Mouse (Mus musculus): ENCODE measurements around the gene 9230102O04Rik. TPM values are rescaled to one million over a fixed set of nuclear protein-coding genes. Genes with fewer than 3 reads are reported as not detected.

The 9230102O04Rik gene
- polyA plus RNA-seq, 1 experiment from 2014 or later, result 0.50 TPM

DNA sequence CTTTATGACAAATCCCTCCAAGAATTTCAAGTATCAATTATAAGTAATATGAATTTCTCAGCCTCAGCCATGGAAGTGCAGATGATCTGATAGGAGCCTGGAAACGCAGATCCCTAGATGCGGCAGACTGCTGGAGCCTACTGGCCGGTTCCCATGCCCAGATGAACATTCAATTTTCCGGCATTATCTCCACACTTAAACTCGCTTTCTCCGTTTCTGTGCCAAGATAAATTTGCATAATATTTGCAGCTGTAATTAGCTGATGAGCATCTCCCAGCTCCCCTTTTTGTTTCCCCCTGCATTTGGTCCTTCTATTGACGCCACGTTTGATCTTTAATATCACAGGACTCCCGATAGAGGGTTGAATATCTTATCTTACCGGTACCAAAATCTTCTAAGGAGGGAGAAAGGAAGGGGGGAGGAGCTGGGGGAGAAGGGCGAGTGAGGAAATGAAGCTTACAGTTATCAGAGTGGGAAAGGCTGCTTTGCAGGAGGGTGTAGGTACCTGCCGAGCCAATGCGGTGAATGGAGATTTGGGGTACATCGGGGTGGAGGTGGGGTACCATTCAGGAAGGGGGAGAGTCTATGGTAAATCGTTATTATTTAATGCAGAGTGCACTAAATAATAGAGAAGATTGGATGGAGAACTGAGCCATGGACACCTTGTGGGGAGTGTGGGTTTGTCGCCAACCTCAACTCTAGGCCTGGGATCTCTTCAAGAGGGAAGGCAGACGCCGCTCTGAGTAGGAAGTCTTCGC is 5.7 kb upstream of the 9230102O04Rik start:
- Histone ChIP-seq H3K9me3 (no peaks in the 10 kb centered on the region), H3K4me3 (replicated peaks) (no peak overlapping the region), H3K4me1 (peaks cover 30% of the 10 kb centered on the region), H3K27me3 (peaks cover 96% of the 10 kb centered on the region), H3K36me3 (replicated peaks) (no peaks in the 10 kb centered on the region), H3K27ac (no peak overlapping the region), H3K4me2 (no peak overlapping the region), H3K9ac (no peak overlapping the region)
- under 1% methylated on average over 19 of the region's 19 CpGs for WGBS
- no peak for ATAC-seq (ENCODE audit: low FRiP score)

- Histone ChIP-seq H3K36me3 (replicated peaks) (no peaks in the 10 kb centered on the region), H3K4me3 (replicated peaks) (no peak overlapping the region), H3K4me1 (peaks cover 34% of the 10 kb centered on the region), H3K4me2 (no peak overlapping the region), H3K9ac (no peak overlapping the region), H3K27me3 (peaks cover 96% of the 10 kb centered on the region), H3K27ac (no peak overlapping the region), H3K9me3 (no peaks in the 10 kb centered on the region)
- peak; percentile 44 for ATAC-seq (ENCODE audit: low FRiP score)
- WGBS, result 7% methylated on average over 6 of the region's 6 CpGs
Observed at GRCm38 (mm10) chr2:9893272-9893953, 4.1 kb upstream of the 9230102O04Rik start.

- Histone ChIP-seq H3K4me3 (replicated peaks) (no peak overlapping the region), H3K36me3 (replicated peaks) (no peaks in the 10 kb centered on the region), H3K4me1 (peaks cover 31% of the 10 kb centered on the region), H3K27me3 (peaks cover 95% of the 10 kb centered on the region), H3K4me2 (no peak overlapping the region), H3K27ac (no peak overlapping the region), H3K9ac (no peak overlapping the region), H3K9me3 (no peaks in the 10 kb centered on the region)
- 4% methylated on average over 7 of the region's 7 CpGs for WGBS
- no peak for ATAC-seq (ENCODE audit: low FRiP score)
Observed at GRCm38 (mm10) chr2:9892541-9892940, 3.2 kb upstream of the 9230102O04Rik start.

- Histone ChIP-seq H3K4me1 (peaks cover 22% of the 10 kb centered on the region), H3K27me3 (peaks cover 95% of the 10 kb centered on the region), H3K36me3 (replicated peaks) (no peaks in the 10 kb centered on the region), H3K9ac (no peak overlapping the region), H3K27ac (no peak overlapping the region), H3K4me3 (replicated peaks) (no peak overlapping the region), H3K9me3 (no peaks in the 10 kb centered on the region), H3K4me2 (no peak overlapping the region)
- ATAC-seq (ENCODE audit: low FRiP score), result no peak
- WGBS, result 3% methylated on average over 5 of the region's 5 CpGs
Observed at GRCm38 (mm10) chr2:9890906-9891305, 1.6 kb upstream of the 9230102O04Rik start.

GRCm38 (mm10) chr2:9890251-9890650 is 911 bp upstream of the 9230102O04Rik start:
- Histone ChIP-seq H3K27ac (no peak overlapping the region), H3K9me3 (no peaks in the 10 kb centered on the region), H3K27me3 (peaks cover 95% of the 10 kb centered on the region), H3K4me2 (no peak overlapping the region), H3K36me3 (replicated peaks) (no peaks in the 10 kb centered on the region), H3K4me1 (peaks cover 16% of the 10 kb centered on the region), H3K9ac (no peak overlapping the region), H3K4me3 (replicated peaks) (no peak overlapping the region)
- 4% methylated on average over 8 of the region's 8 CpGs for WGBS
- ATAC-seq (ENCODE audit: low FRiP score), result no peak

DNA sequence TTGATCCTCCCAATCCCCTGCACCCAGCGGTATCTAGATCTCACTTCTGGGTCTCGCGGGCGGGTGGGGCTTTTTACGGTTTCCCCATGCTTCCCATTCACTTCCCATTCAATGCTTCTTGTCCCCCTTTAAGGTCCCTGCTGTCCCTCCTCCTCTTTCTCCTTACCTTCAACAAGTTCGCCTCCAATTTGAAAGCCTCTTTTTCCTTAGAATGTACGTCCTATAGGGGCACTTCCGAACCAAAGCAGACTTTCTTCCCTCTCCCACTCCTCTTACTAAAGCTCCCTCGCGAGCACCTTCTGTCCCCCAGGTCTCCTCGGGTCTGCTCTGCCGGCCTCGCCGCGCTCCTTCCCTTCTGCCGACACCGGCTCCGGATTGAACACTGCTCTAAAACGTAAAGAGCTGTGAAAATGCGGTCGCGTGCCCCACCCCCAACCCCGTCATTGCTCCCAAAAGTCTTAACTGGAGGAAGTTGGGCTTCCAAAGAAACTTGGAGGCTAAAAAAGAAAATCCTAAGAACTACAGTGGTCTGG is 377 bp upstream of the 9230102O04Rik start, which contains the start of gene Gata3:
Gata3 (minus strand) TSS at position 384 of the 533 bp plus-strand sequence.
- Histone ChIP-seq H3K9me3 (no peaks in the 10 kb centered on the region), H3K4me3 (replicated peaks) (peak within 1 kb of the TSS; percentile 14; the same call in 1 of the 2 replicates), H3K27ac (no peak within 1 kb of the TSS), H3K36me3 (replicated peaks) (no peaks in the 10 kb centered on the region), H3K4me2 (peak within 1 kb of the TSS; percentile 29), H3K27me3 (peaks cover 95% of the 10 kb centered on the region), H3K9ac (no peak within 1 kb of the TSS), H3K4me1 (peaks cover 11% of the 10 kb centered on the region)
- ATAC-seq (ENCODE audit: low FRiP score), result no peak
- WGBS, result 0% methylated on average over 23 of the region's 23 CpGs

- no peak overlapping the region for H3K4me3 ChIP-seq (replicated peaks)
- no peak overlapping the region for H3K27ac ChIP-seq
- 0% methylated on average over 7 of the region's 7 CpGs for WGBS
- no peak for ATAC-seq (ENCODE audit: low FRiP score)
- H3K27me3 ChIP-seq, result peaks cover 95% of the 10 kb centered on the region
- no peaks in the 10 kb centered on the region for H3K9me3 ChIP-seq
- H3K4me1 ChIP-seq, result peaks cover 19% of the 10 kb centered on the region
- H3K36me3 ChIP-seq (replicated peaks), result no peaks in the 10 kb centered on the region
- no peak overlapping the region for H3K4me2 ChIP-seq
- H3K9ac ChIP-seq, result no peak overlapping the region
Observed at GRCm38 (mm10) chr2:9887636-9888035, 1.7 kb downstream of the 9230102O04Rik start.

- no peak for ATAC-seq (ENCODE audit: low FRiP score)
- H3K36me3 ChIP-seq (replicated peaks), result no peaks in the 10 kb centered on the region
- 4% methylated on average over 7 of the region's 7 CpGs for WGBS
- H3K4me2 ChIP-seq, result no peak overlapping the region
- H3K9ac ChIP-seq, result no peak overlapping the region
- peaks cover 95% of the 10 kb centered on the region for H3K27me3 ChIP-seq
- no peak overlapping the region for H3K27ac ChIP-seq
- peaks cover 25% of the 10 kb centered on the region for H3K4me1 ChIP-seq
- H3K4me3 ChIP-seq (replicated peaks), result no peak overlapping the region
- H3K9me3 ChIP-seq, result no peaks in the 10 kb centered on the region
Observed at GRCm38 (mm10) chr2:9886921-9887610, 2.3 kb downstream of the 9230102O04Rik start.

GRCm38 (mm10) chr2:9886031-9886430 is 3.3 kb downstream of the 9230102O04Rik start:
- ATAC-seq (ENCODE audit: low FRiP score), result no peak
- H3K4me3 ChIP-seq (replicated peaks), result no peak overlapping the region
- no peaks in the 10 kb centered on the region for H3K36me3 ChIP-seq (replicated peaks)
- no peaks in the 10 kb centered on the region for H3K9me3 ChIP-seq
- H3K27me3 ChIP-seq, result peaks cover 99% of the 10 kb centered on the region
- H3K4me1 ChIP-seq, result peaks cover 34% of the 10 kb centered on the region
- no peak overlapping the region for H3K4me2 ChIP-seq
- H3K27ac ChIP-seq, result no peak overlapping the region
- no peak overlapping the region for H3K9ac ChIP-seq
- WGBS, result 8% methylated on average over 3 of the region's 3 CpGs

GRCm38 (mm10) chr2:9885217-9885770 is 4.0 kb downstream of the 9230102O04Rik start:
- H3K27me3 ChIP-seq, result peaks cover 99% of the 10 kb centered on the region

DNA sequence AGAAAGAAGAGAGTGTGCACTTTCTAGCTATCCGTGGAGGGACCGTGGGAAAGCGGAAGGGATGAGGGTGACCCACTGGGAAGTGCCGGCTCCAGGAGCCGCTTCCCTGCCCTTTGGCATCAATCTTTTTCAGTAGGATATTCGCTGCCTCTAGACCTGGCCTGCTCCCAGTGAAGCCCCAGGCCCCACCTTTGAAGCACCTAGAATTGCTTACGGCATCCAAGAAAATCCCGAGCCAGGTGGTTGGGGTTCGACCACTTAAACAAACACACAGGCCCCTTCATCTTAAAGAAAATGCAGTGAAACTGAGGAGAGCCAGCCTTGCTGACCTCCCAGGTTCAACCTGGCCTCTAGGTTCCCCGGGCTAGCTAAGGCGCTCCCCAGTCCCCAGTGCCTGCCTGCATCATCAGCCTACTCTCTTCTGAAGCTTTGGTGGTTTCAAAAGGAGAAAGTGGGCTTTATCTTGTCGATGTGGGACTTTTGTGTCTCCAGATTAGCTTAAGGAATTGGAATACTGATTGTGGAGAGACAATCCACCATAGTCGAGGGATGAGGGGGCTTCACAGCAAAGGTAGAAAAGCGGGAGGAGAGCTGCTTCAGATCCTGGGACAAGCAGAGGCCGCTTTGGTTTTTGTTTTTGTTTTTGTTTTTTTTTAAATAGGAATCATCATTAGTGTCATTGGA is 4.7 kb downstream of the 9230102O04Rik start:
- no peak overlapping the region for H3K9ac ChIP-seq
- 2% methylated on average over 15 of the region's 15 CpGs for WGBS
- H3K4me1 ChIP-seq, result peaks cover 41% of the 10 kb centered on the region
- H3K36me3 ChIP-seq (replicated peaks), result no peaks in the 10 kb centered on the region
- no peak overlapping the region for H3K4me2 ChIP-seq
- H3K27ac ChIP-seq, result no peak overlapping the region
- H3K9me3 ChIP-seq, result no peaks in the 10 kb centered on the region
- H3K4me3 ChIP-seq (replicated peaks), result no peak overlapping the region
- peaks cover 99% of the 10 kb centered on the region for H3K27me3 ChIP-seq
- no peak for ATAC-seq (ENCODE audit: low FRiP score)

More at GRCm38 (mm10) chr2:9885217-9885770, 4.0 kb downstream of the 9230102O04Rik start:
- no peak for ATAC-seq (ENCODE audit: low FRiP score)
- Histone ChIP-seq H3K9me3 (no peaks in the 10 kb centered on the region), H3K4me3 (replicated peaks) (no peak overlapping the region), H3K4me1 (peaks cover 38% of the 10 kb centered on the region), H3K36me3 (replicated peaks) (no peaks in the 10 kb centered on the region), H3K4me2 (no peak overlapping the region), H3K9ac (no peak overlapping the region), H3K27ac (no peak overlapping the region)
- WGBS, result 1% methylated on average over 14 of the region's 14 CpGs

Measured in forebrain, embryonic 12.5 days (tissue).